Mouse (Mus musculus) gastrocnemius, postnatal 36 days (tissue): ENCODE data around the gene Fxr1. TPM values are rescaled to one million over a fixed set of nuclear protein-coding genes. Genes with fewer than 3 reads are reported as not detected.
"Not testable (repeated sequence)": the region's sequence is repeated elsewhere in the genome, so short reads cannot be mapped to it uniquely, and the experiment has no call there.

Experiments used
- DNase-seq, 2 experiments: peaks; one replicate each; pipeline ENCODE4 v3.0.0; 2022
- intact Hi-C: fragments of 180-260 bp; cut with DNase I; formaldehyde crosslinking; loops from one replicate; pipeline ENCODE4 v1.15.1; 2025
- total RNA-seq, 2 experiments: library from RNA; stranded (reverse); gene quantifications; 2 replicates each; pipeline ENCODE4 v1.2.3; 2021

The Fxr1 gene
- total RNA-seq, 2 experiments from 2014 or later = 394 to 435 TPM

GRCm38 (mm10) chr3:34034803-34035202 is 15.1 kb downstream of the Fxr1 start:
- DNase-seq = no peak
- intact Hi-C loops = no loop called here

DNA sequence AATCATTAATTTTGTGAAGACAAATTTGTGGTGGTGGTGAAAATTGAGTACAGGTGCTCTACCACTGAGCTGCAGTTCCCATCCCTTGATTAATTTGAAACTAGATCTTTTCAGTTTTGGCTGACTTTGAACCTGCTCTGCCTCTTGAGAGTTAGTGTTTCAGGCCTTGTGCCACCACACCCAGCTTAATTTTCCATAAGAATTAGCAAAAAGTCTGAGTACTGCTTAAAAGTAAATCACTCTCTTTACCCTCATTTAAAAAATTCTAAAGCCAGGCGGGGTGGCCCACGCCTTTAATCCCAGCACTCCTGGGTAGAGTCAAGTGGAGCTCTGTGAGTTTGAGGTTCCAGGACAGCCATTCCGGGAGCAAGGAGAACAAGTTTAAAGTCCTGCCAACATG is 16.0 kb downstream of the Fxr1 start:
- intact Hi-C loops = no loop called here
- DNase-seq = no peak

DNA sequence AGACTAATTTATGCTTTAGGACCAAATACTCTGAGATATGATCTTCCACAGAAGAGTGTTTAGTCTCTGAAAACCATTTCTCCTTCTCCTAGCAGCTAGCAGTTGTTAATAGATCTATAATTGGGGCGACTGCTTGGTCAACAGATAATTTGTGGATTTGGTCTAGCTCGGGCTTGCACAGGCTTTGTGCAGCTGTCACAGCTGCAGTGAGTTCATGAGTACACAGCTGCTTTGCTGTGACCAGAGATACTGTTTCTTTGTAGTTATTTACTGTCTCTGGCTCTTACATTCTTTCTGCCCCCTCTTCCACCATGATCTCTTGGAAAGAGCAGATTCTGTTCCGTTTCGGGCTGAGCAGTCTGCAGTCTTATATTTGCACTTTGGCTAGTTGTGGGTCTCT is 22.2 kb downstream of the Fxr1 start:
- no peak for DNase-seq
- intact Hi-C loops = no loop called here

GRCm38 (mm10) chr3:34062352-34062751 is 42.6 kb downstream of the Fxr1 start:
- intact Hi-C loops = no loop called here
- DNase-seq = no peak

DNA sequence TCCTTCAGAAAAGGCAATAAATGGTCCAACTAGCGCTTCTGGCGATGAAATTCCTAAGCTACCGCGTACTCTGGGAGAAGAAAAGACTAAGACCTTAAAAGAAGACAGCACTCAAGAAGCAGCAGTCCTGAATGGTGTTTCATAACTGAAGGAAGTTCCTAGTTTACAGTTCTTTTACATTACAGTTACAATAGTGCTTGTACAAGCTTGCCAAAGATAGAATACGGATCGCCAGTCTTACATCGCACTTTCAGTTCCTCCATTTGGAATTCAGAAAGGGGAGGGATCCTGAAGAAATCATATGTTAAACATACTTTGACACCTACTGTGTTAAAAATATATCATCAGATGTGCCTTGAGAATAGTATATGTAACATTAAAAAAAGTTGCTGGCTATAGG is 49.2 kb downstream of the Fxr1 start:
- intact Hi-C loops = loop anchor here (5.0 kb wide), 1 partner anchor 92 kb away; no protein-coding TSS in a partner anchor
- DNase-seq = not testable (repeated sequence)

DNA sequence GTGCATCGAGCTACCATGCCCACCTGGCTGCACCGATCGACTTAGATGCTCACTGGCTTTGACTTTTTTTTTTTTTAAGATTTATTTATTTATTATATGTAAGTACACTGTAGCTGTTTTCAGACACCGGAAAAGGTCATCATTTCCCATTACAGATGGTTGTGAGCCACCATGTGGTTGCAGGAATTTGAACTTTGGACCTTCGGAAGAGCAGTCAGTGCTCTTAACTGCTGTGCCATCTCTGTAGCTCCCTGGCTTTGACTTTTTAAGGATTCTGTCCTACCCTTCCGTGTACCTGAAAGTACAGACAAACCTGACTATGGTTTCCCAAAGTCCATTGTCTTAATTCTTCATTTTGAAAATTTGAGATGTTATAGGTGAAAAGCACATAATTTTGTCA is 53.0 kb downstream of the Fxr1 start:
- intact Hi-C loops = no loop called here
- DNase-seq = no peak

DNA sequence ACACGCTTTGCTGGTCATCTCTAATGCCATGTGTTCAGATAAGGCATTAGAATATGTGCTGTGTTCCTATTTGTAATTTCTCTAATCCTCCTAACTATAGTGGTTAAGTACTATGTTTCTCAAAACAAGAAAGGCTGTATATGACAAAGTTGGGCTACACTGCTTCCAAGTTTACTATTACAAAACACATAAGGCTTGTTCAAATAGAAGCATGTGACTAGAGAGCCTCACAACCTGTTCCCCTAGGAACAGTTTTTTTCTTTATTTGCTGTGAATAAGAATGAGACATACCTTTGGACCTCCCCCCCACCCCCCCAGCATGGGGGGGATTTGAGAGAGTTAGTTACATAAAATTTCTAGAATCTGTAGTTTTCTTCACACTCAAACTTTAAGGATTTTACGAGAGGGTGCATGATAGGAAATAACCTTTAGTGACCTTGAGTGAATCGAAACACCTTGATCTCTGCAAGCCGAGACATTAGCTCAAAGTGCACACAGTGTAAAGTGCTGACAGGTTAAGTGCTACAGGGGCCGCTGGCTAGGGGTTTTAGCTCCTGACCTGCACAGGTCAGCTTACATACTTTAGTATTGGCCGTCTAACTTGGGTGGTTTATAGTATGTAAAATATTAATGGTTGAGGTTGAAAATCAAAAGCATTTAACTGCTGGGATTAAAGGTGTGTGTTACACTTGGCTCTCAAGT is 56.5 kb downstream of the Fxr1 start:
- intact Hi-C loops = no loop called here
- no peak for DNase-seq

- intact Hi-C loops = loop anchor here (10.0 kb wide), 1 partner anchor 276 kb away; no protein-coding TSS in a partner anchor
- DNase-seq = peak; percentile 87 to 91
These were observed 61.3 kb downstream of the Fxr1 start, which contains the start of gene Dnajc19 for GRCm38 (mm10) chr3:34080900-34081662. Gene Dnajc19, minus strand, starts transcription at chr3:34081321.

GRCm38 (mm10) chr3:34081929-34082328 is 62.2 kb downstream of the Fxr1 start:
- intact Hi-C loops = loop anchor here (10.0 kb wide), 1 partner anchor 277 kb away; no protein-coding TSS in a partner anchor
- DNase-seq = no peak

- intact Hi-C loops = loop anchor here (10.0 kb wide), 1 partner anchor 279 kb away; no protein-coding TSS in a partner anchor
- DNase-seq = no peak
These were observed 63.9 kb downstream of the Fxr1 start for GRCm38 (mm10) chr3:34083655-34084054.

- intact Hi-C loops = no loop called here
- DNase-seq = no peak
These were observed 83.1 kb downstream of the Fxr1 start for GRCm38 (mm10) chr3:34102891-34103290.

- intact Hi-C loops = no loop called here
These were observed 84.3 kb downstream of the Fxr1 start for GRCm38 (mm10) chr3:34103902-34104672.

GRCm38 (mm10) chr3:34106421-34106820 is 86.7 kb downstream of the Fxr1 start:
- DNase-seq = no peak
- intact Hi-C loops = no loop called here

More at GRCm38 (mm10) chr3:34103902-34104672, 84.3 kb downstream of the Fxr1 start:
- no peak for DNase-seq

DNA sequence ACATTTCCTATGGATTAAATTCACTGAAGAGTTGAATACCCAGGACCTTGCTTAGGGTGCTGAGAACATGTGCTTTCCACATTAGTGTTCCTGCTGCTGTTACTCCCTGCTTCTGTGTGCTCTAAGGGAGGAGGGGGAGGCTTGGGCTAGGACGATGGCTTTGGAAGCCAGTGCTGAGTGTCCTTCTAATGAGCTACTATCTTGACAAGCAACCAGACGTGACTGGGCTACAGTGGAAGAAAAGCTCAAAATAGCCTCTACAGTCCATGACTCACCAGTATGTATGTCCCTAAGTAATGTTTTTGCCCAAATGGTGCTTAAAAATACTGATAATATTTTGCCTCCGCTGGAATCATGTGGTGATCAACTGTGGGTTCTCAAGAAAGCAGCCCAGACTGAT is 87.9 kb downstream of the Fxr1 start:
- no peak for DNase-seq
- intact Hi-C loops = no loop called here

- intact Hi-C loops = no loop called here
- DNase-seq = no peak
These were observed 92.4 kb downstream of the Fxr1 start for GRCm38 (mm10) chr3:34111941-34112685.

DNA sequence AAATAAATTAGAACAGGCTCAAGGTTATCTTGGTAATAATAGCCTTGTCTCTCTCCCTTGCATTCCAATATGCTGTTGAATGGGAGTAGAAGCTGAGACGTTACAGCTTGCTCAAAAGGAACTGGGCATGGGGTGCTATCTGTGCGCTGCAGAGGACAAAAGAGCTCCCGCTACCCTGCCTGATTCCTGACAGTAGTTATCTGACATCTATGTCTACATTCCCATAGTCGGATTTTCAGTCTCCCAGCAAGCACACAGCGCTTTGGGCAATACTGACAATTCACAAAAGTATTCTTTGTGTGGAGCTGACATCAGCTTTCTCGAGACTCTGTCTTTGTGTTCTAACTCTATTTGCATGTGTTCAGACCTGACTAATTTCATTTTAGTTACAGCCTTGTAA is 96.1 kb downstream of the Fxr1 start:
- DNase-seq = no peak
- intact Hi-C loops = no loop called here

DNA sequence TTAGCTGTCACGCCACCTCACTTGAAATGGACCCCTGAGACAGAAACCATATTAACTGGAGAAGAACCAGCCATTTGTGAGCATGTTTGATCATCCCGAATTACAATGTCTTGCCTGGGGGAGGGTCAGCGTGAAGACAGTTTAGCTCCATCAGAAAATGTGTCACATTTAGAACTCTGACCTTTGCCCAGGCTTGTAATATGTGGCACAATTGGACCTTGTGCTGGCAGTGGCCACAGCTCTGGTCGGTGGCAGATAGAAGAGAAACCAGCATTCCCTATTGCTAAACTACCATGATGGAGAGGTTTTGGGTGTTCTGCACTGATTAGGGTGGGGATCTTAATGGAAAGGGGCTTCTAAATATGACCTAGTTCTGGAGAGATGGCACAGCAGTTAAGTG is 100.1 kb downstream of the Fxr1 start:
- DNase-seq = no peak
- intact Hi-C loops = no loop called here
